Mouse (Mus musculus) inflammation-experienced regulatory T-cells, adult 16 weeks (primary cell): Measurements from ENCODE around the gene Sycp3. TPM values are rescaled to one million over a fixed set of nuclear protein-coding genes. Genes with fewer than 3 reads are reported as not detected.

Experiments
- polyA plus RNA-seq: library from polyadenylated mRNA; unstranded; fragments of 100-300 nt; shearing (Covaris generic); gene quantifications from one replicate; pipeline ENCODE4 v1.2.1, GENCODE M21; 2017

Sycp3 gene
- polyA plus RNA-seq = not detected

GRCm38 (mm10) chr10:88459502-88459992 is at the start of gene Sycp3:
Gene Sycp3, plus strand, starts transcription at chr10:88459569.

GRCm38 (mm10) chr10:88503421-88504314 is 44.3 kb downstream of the Sycp3 start, which contains the start of gene Chpt1:
Gene Chpt1, minus strand, starts transcription at chr10:88504073.

Other genes with a start within 250 kb of the Sycp3 start
- gene Dram1, start 80.5 kb upstream of the Sycp3 start, polyA plus RNA-seq = 1.2 TPM
- 7.5 TPM for gene Gnptab, start 80.4 kb upstream of the Sycp3 start, polyA plus RNA-seq
- 2.1 TPM for gene Chpt1, start 44.5 kb downstream of the Sycp3 start, polyA plus RNA-seq
- gene Mybpc1, start 145.6 kb downstream of the Sycp3 start, polyA plus RNA-seq = not detected
- gene Spic, start 225.4 kb downstream of the Sycp3 start, polyA plus RNA-seq = 6.0 TPM